Mouse (Mus musculus): Measurements from ENCODE around the gene Gm20855.
"Not testable (repeated sequence)": the region's sequence is repeated elsewhere in the genome, so short reads cannot be mapped to it uniquely, and the experiment has no call there.

The Gm20855 gene

DNA sequence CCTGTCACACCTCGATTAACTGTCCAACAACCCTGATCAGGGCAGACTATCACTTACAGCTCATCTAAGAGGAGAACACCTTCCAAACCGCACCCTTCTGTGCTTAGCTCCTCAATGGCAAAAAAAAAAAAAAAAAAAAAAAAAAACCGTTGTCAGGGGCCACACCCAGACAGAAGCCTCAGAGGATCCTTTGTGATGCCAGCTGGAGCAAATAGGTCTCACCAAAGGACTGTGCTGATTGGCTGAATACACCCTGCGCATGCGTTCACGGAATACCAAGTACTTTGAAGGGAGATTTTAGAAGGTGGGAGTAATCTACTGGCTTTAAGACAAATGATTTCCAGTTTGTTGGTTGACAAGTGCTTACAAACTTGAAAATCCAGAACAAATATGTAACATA is at the start of gene Gm20855:
TSS of gene Gm20855 (minus strand) at position 101 of the 400 bp plus-strand sequence.
- DNase-seq (ENCODE audit: low spot score): not testable (repeated sequence)

Measured in testis, postnatal 14 days (tissue).